Mouse (Mus musculus): ENCODE measurements around the gene Zfp770.
"Not testable (repeated sequence)": the region's sequence is repeated elsewhere in the genome, so short reads cannot be mapped to it uniquely, and the experiment has no call there.

Zfp770 gene

GRCm38 (mm10) chr2:114196421-114196820, 4.8 kb downstream of the Zfp770 start:
- Histone ChIP-seq H3K36me3 (ENCODE audit: insufficient read depth, low read length) (peaks cover 30% of the 10 kb centered on the region), H3K4me3 (replicated peaks; ENCODE audit: low read length) (no peak overlapping the region), H3K4me1 (replicated peaks; ENCODE audit: low read depth, low read length) (peaks cover 15% of the 10 kb centered on the region), H3K9me3 (ENCODE audit: low read length) (no peaks in the 10 kb centered on the region), H3K27me3 (ENCODE audit: insufficient read depth, low read length) (no peaks in the 10 kb centered on the region)
- TF ChIP-seq NANOG (IDR thresholded peaks at IDR 0.05; ENCODE audit: borderline replicate concordance, low read length) (no peak), POU5F1 (IDR thresholded peaks at IDR 0.05; ENCODE audit: borderline replicate concordance, low read length) (no peak), CTCF (conservative IDR thresholded peaks at IDR 0.05; ENCODE audit: low read length) (no peak)

GRCm38 (mm10) chr2:114186924-114187323, 14.3 kb downstream of the Zfp770 start, which contains the start of gene Aqr:
Gene Aqr (minus strand): TSS chr2:114187024.
- not testable (repeated sequence) for H3K4me1 ChIP-seq (replicated peaks; ENCODE audit: low read depth, low read length); H3K36me3 ChIP-seq (ENCODE audit: insufficient read depth, low read length); H3K4me3 ChIP-seq (replicated peaks; ENCODE audit: low read length); H3K9me3 ChIP-seq (ENCODE audit: low read length); H3K27me3 ChIP-seq (ENCODE audit: insufficient read depth, low read length)

GRCm38 (mm10) chr2:114177802-114178733, 23.2 kb downstream of the Zfp770 start:
- Histone ChIP-seq H3K4me1 (replicated peaks; ENCODE audit: low read depth, low read length) (peaks cover 46% of the 10 kb centered on the region), H3K36me3 (ENCODE audit: insufficient read depth, low read length) (no peaks in the 10 kb centered on the region)
- no peak for TF ChIP-seq CTCF (conservative IDR thresholded peaks at IDR 0.05; ENCODE audit: low read length)
- peak; percentile 60; the same call in 1 of the 2 replicates for TF ChIP-seq POU5F1 (IDR thresholded peaks at IDR 0.05; ENCODE audit: borderline replicate concordance, low read length)
- TF ChIP-seq NANOG (IDR thresholded peaks at IDR 0.05; ENCODE audit: borderline replicate concordance, low read length), result peak; percentile 92

GRCm38 (mm10) chr2:114174651-114175484, 26.4 kb downstream of the Zfp770 start:
- H3K9me3 ChIP-seq (ENCODE audit: low read length), result peaks cover 2% of the 10 kb centered on the region
- H3K4me3 ChIP-seq (replicated peaks; ENCODE audit: low read length), result peak overlapping the region; percentile 98
- peaks cover 59% of the 10 kb centered on the region for H3K4me1 ChIP-seq (replicated peaks; ENCODE audit: low read depth, low read length)
- H3K27me3 ChIP-seq (ENCODE audit: insufficient read depth, low read length), result no peaks in the 10 kb centered on the region
- TF ChIP-seq NANOG (IDR thresholded peaks at IDR 0.05; ENCODE audit: borderline replicate concordance, low read length), result no peak
- TF ChIP-seq POU5F1 (IDR thresholded peaks at IDR 0.05; ENCODE audit: borderline replicate concordance, low read length), result no peak
- peak; percentile 83 for TF ChIP-seq CTCF (conservative IDR thresholded peaks at IDR 0.05; ENCODE audit: low read length)
- H3K36me3 ChIP-seq (ENCODE audit: insufficient read depth, low read length), result peaks cover 24% of the 10 kb centered on the region

More at GRCm38 (mm10) chr2:114177802-114178733, 23.2 kb downstream of the Zfp770 start:
- Histone ChIP-seq H3K4me3 (replicated peaks; ENCODE audit: low read length) (peak overlapping the region; percentile 58), H3K9me3 (ENCODE audit: low read length) (peaks cover 10% of the 10 kb centered on the region), H3K27me3 (ENCODE audit: insufficient read depth, low read length) (no peaks in the 10 kb centered on the region)

- TF ChIP-seq CTCF (conservative IDR thresholded peaks at IDR 0.05; ENCODE audit: low read length) (no peak), NANOG (IDR thresholded peaks at IDR 0.05; ENCODE audit: borderline replicate concordance, low read length) (no peak), POU5F1 (IDR thresholded peaks at IDR 0.05; ENCODE audit: borderline replicate concordance, low read length) (no peak)
- Histone ChIP-seq H3K36me3 (ENCODE audit: insufficient read depth, low read length) (peaks cover 37% of the 10 kb centered on the region), H3K9me3 (ENCODE audit: low read length) (no peaks in the 10 kb centered on the region), H3K27me3 (ENCODE audit: insufficient read depth, low read length) (no peaks in the 10 kb centered on the region), H3K4me1 (replicated peaks; ENCODE audit: low read depth, low read length) (peaks cover 50% of the 10 kb centered on the region), H3K4me3 (replicated peaks; ENCODE audit: low read length) (no peak overlapping the region)
Measured at GRCm38 (mm10) chr2:114173248-114173647, 28.0 kb downstream of the Zfp770 start.

GRCm38 (mm10) chr2:114167837-114168236, 33.4 kb downstream of the Zfp770 start:
- peaks cover 88% of the 10 kb centered on the region for H3K36me3 ChIP-seq (ENCODE audit: insufficient read depth, low read length)
- no peak for TF ChIP-seq POU5F1 (IDR thresholded peaks at IDR 0.05; ENCODE audit: borderline replicate concordance, low read length)

GRCm38 (mm10) chr2:114161978-114162377, 39.3 kb downstream of the Zfp770 start:
- no peak for TF ChIP-seq NANOG (IDR thresholded peaks at IDR 0.05; ENCODE audit: borderline replicate concordance, low read length)
- TF ChIP-seq CTCF (conservative IDR thresholded peaks at IDR 0.05; ENCODE audit: low read length), result no peak
- no peak for TF ChIP-seq POU5F1 (IDR thresholded peaks at IDR 0.05; ENCODE audit: borderline replicate concordance, low read length)
- Histone ChIP-seq H3K4me1 (replicated peaks; ENCODE audit: low read depth, low read length) (no peaks in the 10 kb centered on the region), H3K4me3 (replicated peaks; ENCODE audit: low read length) (no peak overlapping the region), H3K9me3 (ENCODE audit: low read length) (0 out of 2 replicates have a peak, but pooled peaks cover 5% of the 10 kb centered on the region), H3K27me3 (ENCODE audit: insufficient read depth, low read length) (no peaks in the 10 kb centered on the region), H3K36me3 (ENCODE audit: insufficient read depth, low read length) (peaks cover 94% of the 10 kb centered on the region)

More at GRCm38 (mm10) chr2:114167837-114168236, 33.4 kb downstream of the Zfp770 start:
- no peak overlapping the region for H3K4me3 ChIP-seq (replicated peaks; ENCODE audit: low read length)
- 0 out of 2 replicates have a peak, but pooled peaks cover 5% of the 10 kb centered on the region for H3K9me3 ChIP-seq (ENCODE audit: low read length)
- H3K27me3 ChIP-seq (ENCODE audit: insufficient read depth, low read length), result no peaks in the 10 kb centered on the region
- H3K4me1 ChIP-seq (replicated peaks; ENCODE audit: low read depth, low read length), result peaks cover 13% of the 10 kb centered on the region

GRCm38 (mm10) chr2:114157345-114157744, 43.9 kb downstream of the Zfp770 start:
- H3K9me3 ChIP-seq (ENCODE audit: low read length), result no peaks in the 10 kb centered on the region
- no peaks in the 10 kb centered on the region for H3K4me1 ChIP-seq (replicated peaks; ENCODE audit: low read depth, low read length)
- H3K27me3 ChIP-seq (ENCODE audit: insufficient read depth, low read length), result no peaks in the 10 kb centered on the region
- peaks cover 92% of the 10 kb centered on the region for H3K36me3 ChIP-seq (ENCODE audit: insufficient read depth, low read length)
- TF ChIP-seq CTCF (conservative IDR thresholded peaks at IDR 0.05; ENCODE audit: low read length) (no peak), POU5F1 (IDR thresholded peaks at IDR 0.05; ENCODE audit: borderline replicate concordance, low read length) (no peak), NANOG (IDR thresholded peaks at IDR 0.05; ENCODE audit: borderline replicate concordance, low read length) (no peak)
- no peak overlapping the region for H3K4me3 ChIP-seq (replicated peaks; ENCODE audit: low read length)

Data from E14TG2a.4 (cell line).